Mouse (Mus musculus) ovary, postnatal 10 days (tissue): ENCODE results near the gene Wls.

ENCODE experiments used
- DNase-seq: peaks from one replicate; pipeline ENCODE4 v3.0.0; 2022; ENCODE audit warnings: low spot score

Wls gene

DNA sequence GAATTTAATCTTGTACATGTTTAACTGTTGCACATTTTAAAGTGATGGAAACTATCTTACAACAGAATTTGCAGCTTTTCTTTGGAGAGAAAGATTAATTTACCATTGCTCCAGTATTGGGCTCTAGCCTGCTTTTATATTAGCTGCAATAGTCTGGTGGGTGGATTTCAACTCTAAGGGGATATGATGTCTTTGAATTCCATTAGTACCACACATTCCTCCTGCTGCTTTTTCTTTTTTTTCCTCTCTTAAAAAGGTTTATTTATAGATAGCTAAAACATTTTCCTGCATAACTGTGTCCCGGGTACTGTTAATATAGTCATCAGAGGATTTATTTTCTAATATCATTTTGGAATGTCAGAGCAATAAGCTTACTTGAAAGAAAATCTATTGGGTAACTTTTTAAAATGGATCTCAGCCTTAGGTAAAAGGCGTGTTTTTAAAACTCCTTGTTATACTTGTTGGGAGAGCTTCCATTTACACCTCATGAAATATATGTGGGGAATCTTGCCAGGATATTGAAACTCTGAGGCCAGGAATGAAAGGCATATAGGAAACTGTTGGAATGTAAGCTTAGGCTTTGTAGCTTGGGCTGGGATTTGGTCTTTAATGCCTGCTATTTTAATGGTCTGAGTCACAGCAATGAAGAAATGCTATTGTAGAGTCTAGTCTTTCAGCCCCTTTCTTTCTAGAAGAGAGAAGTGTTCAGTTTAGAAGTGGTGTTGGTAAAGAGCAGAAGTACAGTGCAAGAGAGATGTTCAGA lies 78.0 kb downstream of the Wls start:
- DNase-seq: no peak
